ENCODE assay signal across 11 mouse cellular contexts in genomic region chr15:12222564-12223302, GRCm38 (mm10). TPM values are rescaled to one million over a fixed set of nuclear protein-coding genes. Genes with fewer than 3 reads are reported as not detected.
A peak's percentile ranks its signal among the peaks of the same experiment; 100 is the strongest.
DNase-seq lines count a peak whose midpoint lies in the region; ATAC-seq and TF ChIP-seq lines count a peak whose summit lies in the region.
"Had no signal": no experiment of that assay in that cellular context is flagged by ENCODE, and none has a peak within 500 bp of the region (broad histone marks: within the 10 kb centered on the region; RNA-seq: fewer than 3 reads in every experiment).

No protein-coding gene starts in this region.

- peak; percentile 46; the same call in 1 of the 2 replicates for ATAC-seq in forebrain, embryonic 11.5 days (replicated peaks; ENCODE audit: low FRiP score)
- ATAC-seq in forebrain, embryonic 16.5 days = no peak
- ATAC-seq in midbrain, embryonic 12.5 days (ENCODE audit: low FRiP score, low read depth) = peak; percentile 77
- no peak for ATAC-seq in stomach, postnatal 0 days (ENCODE audit: low FRiP score, low TSS enrichment)
- ATAC-seq in megakaryocyte, adult 5-6 weeks (ENCODE audit: poor library complexity, severe bottlenecking) = no peak

- H3K4me1 ChIP-seq in forebrain, embryonic 11.5 days (replicated peaks; ENCODE audit: control insufficient read depth, insufficient read depth, low read length) = peaks cover 9% of the 10 kb centered on the region
- H3K4me1 ChIP-seq in forebrain, embryonic 16.5 days (replicated peaks; ENCODE audit: control insufficient read depth, insufficient read depth, low read length) = peaks cover 13% of the 10 kb centered on the region
- peaks cover 30% of the 10 kb centered on the region for H3K4me1 ChIP-seq in midbrain, embryonic 12.5 days
- peaks cover 5% of the 10 kb centered on the region; the same call in 1 of the 2 replicates for H3K4me1 ChIP-seq in stomach, postnatal 0 days (replicated peaks; ENCODE audit: control insufficient read depth, insufficient read depth)

- no peak overlapping the region for H3K9ac ChIP-seq in forebrain, embryonic 11.5 days (ENCODE audit: low read length)
- no peak overlapping the region for H3K9ac ChIP-seq in forebrain, embryonic 16.5 days (replicated peaks; ENCODE audit: low read depth, low read length)
- no peak overlapping the region for H3K9ac ChIP-seq in midbrain, embryonic 12.5 days (replicated peaks)
- H3K9ac ChIP-seq in stomach, postnatal 0 days (ENCODE audit: low read length) = no peak overlapping the region

- no peaks in the 10 kb centered on the region for H3K36me3 ChIP-seq in forebrain, embryonic 11.5 days (ENCODE audit: control insufficient read depth, insufficient read depth, low read length)
- no peaks in the 10 kb centered on the region for H3K36me3 ChIP-seq in forebrain, embryonic 16.5 days (ENCODE audit: control insufficient read depth, insufficient read depth)
- H3K36me3 ChIP-seq in midbrain, embryonic 12.5 days = no peaks in the 10 kb centered on the region
- no peaks in the 10 kb centered on the region for H3K36me3 ChIP-seq in stomach, postnatal 0 days (ENCODE audit: control insufficient read depth, insufficient read depth, low read length)

- H3K27ac ChIP-seq in forebrain, embryonic 11.5 days (ENCODE audit: low read depth, low read length) = no peak overlapping the region
- H3K27ac ChIP-seq in forebrain, embryonic 16.5 days (ENCODE audit: low read length) = no peak overlapping the region
- H3K27ac ChIP-seq in midbrain, embryonic 12.5 days (replicated peaks) = peak overlapping the region; percentile 63
- peak overlapping the region; percentile 14; the same call in 1 of the 2 replicates for H3K27ac ChIP-seq in stomach, postnatal 0 days (replicated peaks)

- no peak for TF ChIP-seq EP300 in stomach, postnatal 0 days (optimal IDR thresholded peaks at IDR 0.05)

- no peak overlapping the region for H3K4me3 ChIP-seq in forebrain, embryonic 11.5 days (ENCODE audit: low read depth, low read length)
- H3K4me3 ChIP-seq in forebrain, embryonic 16.5 days (replicated peaks; ENCODE audit: low read length) = no peak overlapping the region
- H3K4me3 ChIP-seq in midbrain, embryonic 12.5 days = no peak overlapping the region
- H3K4me3 ChIP-seq in stomach, postnatal 0 days (ENCODE audit: low read depth, low read length) = no peak overlapping the region

- no peak for TF ChIP-seq CTCF in stomach, postnatal 0 days (IDR thresholded peaks at IDR 0.05; ENCODE audit: low read depth)

- H3K4me2 ChIP-seq in forebrain, embryonic 11.5 days (ENCODE audit: low read depth, low read length, severe bottlenecking) = 0 out of 2 replicates have a peak overlapping the region, but pooled peaks have one; percentile 0
- no peak overlapping the region for H3K4me2 ChIP-seq in forebrain, embryonic 16.5 days (ENCODE audit: low read length)
- peak overlapping the region; percentile 22 for H3K4me2 ChIP-seq in midbrain, embryonic 12.5 days (replicated peaks)
- no peak overlapping the region for H3K4me2 ChIP-seq in stomach, postnatal 0 days (replicated peaks; ENCODE audit: low read depth)

- no peaks in the 10 kb centered on the region for H3K27me3 ChIP-seq in forebrain, embryonic 11.5 days (ENCODE audit: control insufficient read depth, insufficient read depth, low read length)
- no peaks in the 10 kb centered on the region for H3K27me3 ChIP-seq in forebrain, embryonic 16.5 days (replicated peaks; ENCODE audit: control insufficient read depth, insufficient read depth, low read length)
- no peaks in the 10 kb centered on the region for H3K27me3 ChIP-seq in midbrain, embryonic 12.5 days
- H3K27me3 ChIP-seq in stomach, postnatal 0 days (ENCODE audit: control insufficient read depth, insufficient read depth, low read length) = no peaks in the 10 kb centered on the region

- 17% methylated on average over 8 of the region's 8 CpGs for whole genome bisulfite sequencing in forebrain, embryonic 11.5 days
- 16% methylated on average over 8 of the region's 8 CpGs for WGBS in forebrain, embryonic 16.5 days
- 15% methylated on average over 8 of the region's 8 CpGs for WGBS in midbrain, embryonic 12.5 days
- WGBS in stomach, postnatal 0 days = 32% methylated on average over 8 of the region's 8 CpGs

- H3K9me3 ChIP-seq in forebrain, embryonic 11.5 days (ENCODE audit: control insufficient read depth, low read length) = no peaks in the 10 kb centered on the region
- H3K9me3 ChIP-seq in forebrain, embryonic 16.5 days (ENCODE audit: control insufficient read depth, low read length) = no peaks in the 10 kb centered on the region
- H3K9me3 ChIP-seq in midbrain, embryonic 12.5 days = no peaks in the 10 kb centered on the region
- no peaks in the 10 kb centered on the region for H3K9me3 ChIP-seq in stomach, postnatal 0 days (ENCODE audit: control insufficient read depth, low read length)

- DNase-seq in forebrain, embryonic 11.5 days (ENCODE audit: low spot score) = no peak
- peak; percentile 53 for DNase-seq in thymus, postnatal 0 days (ENCODE audit: low spot score)
- DNase-seq in thymus, postnatal 4 days = no peak
- no peak for DNase-seq in stomach, postnatal 0 days (ENCODE audit: low spot score)
- DNase-seq in B cell, adult 2 months = no peak
- DNase-seq: gastrocnemius, postnatal 10 days; kidney, adult 9 months; left cerebral cortex, postnatal 4 days had no signal

RNA-seq across cellular contexts. Expression of gene Mtmr12, which starts 17.9 kb away (rescaled TPM):
- 19.3 and 21.2 TPM in 2 replicates for polyA plus RNA-seq in forebrain, embryonic 11.5 days (2014; fragmentation: Nextera tagmentation; extraction: Ambion mirVana)
- 10.8 and 12.3 TPM in 2 replicates for polyA plus RNA-seq in forebrain, embryonic 16.5 days (2015; fragmentation: Nextera tagmentation; extraction: Ambion mirVana)
- polyA plus RNA-seq in thymus, postnatal 0 days (2015; fragmentation: Nextera tagmentation; extraction: Ambion mirVana) = 15.9 and 19.0 TPM in 2 replicates
- polyA plus RNA-seq in midbrain, embryonic 12.5 days (2016; fragmentation: Nextera tagmentation; extraction: Ambion mirVana) = 17.3 and 18.3 TPM in 2 replicates
- 6.8 and 7.3 TPM in 2 replicates for polyA plus RNA-seq in stomach, postnatal 0 days (2015; fragmentation: Nextera tagmentation; extraction: Ambion mirVana)
- total RNA-seq in megakaryocyte, adult 5-6 weeks (2015) = 16.1 and 17.4 TPM in 2 replicates
- total RNA-seq in megakaryocyte, adult 5-6 weeks (2017) = 20.6 and 23.3 TPM in 2 replicates

Comparison
In these comparisons a context has a peak if more than half of its experiments do, and no peak if none do; other contexts are left out.
1. ATAC-seq: peak in forebrain, embryonic 11.5 days (single experiment) and midbrain, embryonic 12.5 days (single experiment); none in forebrain, embryonic 16.5 days (single experiment), stomach, postnatal 0 days (single experiment) and megakaryocyte, adult 5-6 weeks (single experiment).
2. H3K4me2 ChIP-seq: peak in forebrain, embryonic 11.5 days (single experiment) and midbrain, embryonic 12.5 days (single experiment); none in forebrain, embryonic 16.5 days (single experiment) and stomach, postnatal 0 days (single experiment).
3. H3K27ac ChIP-seq: peak in midbrain, embryonic 12.5 days (single experiment) and stomach, postnatal 0 days (single experiment); none in forebrain, embryonic 11.5 days (single experiment) and forebrain, embryonic 16.5 days (single experiment).